Mouse (Mus musculus): ENCODE data around the gene Tmem39a. TPM values are rescaled to one million over a fixed set of nuclear protein-coding genes. Genes with fewer than 3 reads are reported as not detected.

Tmem39a gene
- polyA plus RNA-seq, 1 experiment: 165 TPM

DNA sequence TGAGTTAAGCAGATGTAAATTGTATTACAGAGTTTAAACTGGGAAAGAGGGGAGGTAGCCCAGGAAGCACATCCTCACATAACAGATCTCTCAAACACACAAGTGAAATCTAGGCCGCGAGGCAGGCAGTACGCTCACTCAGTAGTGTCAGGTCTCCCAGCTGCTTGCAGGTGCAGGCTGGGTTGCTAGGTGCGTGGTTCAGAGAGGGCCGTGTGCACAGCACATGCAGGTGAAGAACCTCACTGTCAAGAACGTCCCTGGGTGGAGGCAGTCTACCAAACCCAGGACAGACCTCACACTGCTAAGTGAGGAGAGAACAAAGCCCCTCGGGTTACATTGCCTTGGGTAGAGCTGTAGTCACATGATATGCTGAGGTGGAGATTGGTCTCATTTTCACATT lies 26.3 kb downstream of the Tmem39a start:
- Histone ChIP-seq H3K27me3 (ENCODE audit: control insufficient read depth, insufficient read depth, low read length, poor library complexity, severe bottlenecking) (no peaks in the 10 kb centered on the region), H3K27ac (ENCODE audit: insufficient read depth, low read length) (no peak overlapping the region)

DNA sequence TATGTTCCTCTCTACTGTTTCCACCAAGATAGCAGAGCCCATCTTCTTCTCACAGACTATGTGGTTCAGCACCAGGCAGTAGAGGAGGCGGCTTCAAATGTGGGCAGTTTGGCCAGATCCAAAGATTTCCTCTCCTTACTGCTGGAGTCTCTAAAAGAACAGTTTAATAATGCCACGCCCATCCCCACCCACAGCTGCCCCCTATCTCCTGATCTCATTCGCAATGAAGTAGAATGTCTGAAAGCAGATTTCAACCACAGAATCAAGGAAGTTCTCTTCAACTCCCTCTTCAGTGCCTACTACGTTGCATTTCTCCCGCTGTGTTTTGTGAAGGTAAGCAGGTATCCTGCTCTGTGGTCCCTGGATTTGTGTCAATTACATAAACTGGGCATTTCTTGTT lies 26.7 kb downstream of the Tmem39a start:
- H3K36me3 ChIP-seq (ENCODE audit: control insufficient read depth, insufficient read depth, low read length, poor library complexity, severe bottlenecking): peaks cover 89% of the 10 kb centered on the region
- TF ChIP-seq POLR2A (IDR thresholded peaks at IDR 0.05; ENCODE audit: insufficient read depth, low read length) (no peak), EP300 (IDR thresholded peaks at IDR 0.05; ENCODE audit: insufficient read depth, low read depth, low read length) (no peak), CTCF (IDR thresholded peaks at IDR 0.05; ENCODE audit: low read depth, low read length) (no peak)
- no peaks in the 10 kb centered on the region for H3K9me3 ChIP-seq (replicated peaks; ENCODE audit: control insufficient read depth, insufficient read depth, low read length, poor library complexity, severe bottlenecking)
- no peak overlapping the region for H3K27ac ChIP-seq (ENCODE audit: insufficient read depth, low read length)
- H3K9ac ChIP-seq (ENCODE audit: low read depth, poor library complexity, severe bottlenecking): no peak overlapping the region
- no peaks in the 10 kb centered on the region for H3K27me3 ChIP-seq (ENCODE audit: control insufficient read depth, insufficient read depth, low read length, poor library complexity, severe bottlenecking)
- H3K4me3 ChIP-seq (ENCODE audit: low read depth, low read length): no peak overlapping the region
- no peaks in the 10 kb centered on the region for H3K4me1 ChIP-seq (ENCODE audit: control insufficient read depth, insufficient read depth, low read length)

More for the DNA sequence above, 26.3 kb downstream of the Tmem39a start:
- no peak overlapping the region for H3K9ac ChIP-seq (ENCODE audit: low read depth, poor library complexity, severe bottlenecking)
- no peaks in the 10 kb centered on the region for H3K4me1 ChIP-seq (ENCODE audit: control insufficient read depth, insufficient read depth, low read length)
- peaks cover 88% of the 10 kb centered on the region for H3K36me3 ChIP-seq (ENCODE audit: control insufficient read depth, insufficient read depth, low read length, poor library complexity, severe bottlenecking)
- no peak overlapping the region for H3K4me3 ChIP-seq (ENCODE audit: low read depth, low read length)
- TF ChIP-seq CTCF (IDR thresholded peaks at IDR 0.05; ENCODE audit: low read depth, low read length): no peak
- no peak for TF ChIP-seq POLR2A (IDR thresholded peaks at IDR 0.05; ENCODE audit: insufficient read depth, low read length)
- TF ChIP-seq EP300 (IDR thresholded peaks at IDR 0.05; ENCODE audit: insufficient read depth, low read depth, low read length): no peak
- no peaks in the 10 kb centered on the region for H3K9me3 ChIP-seq (replicated peaks; ENCODE audit: control insufficient read depth, insufficient read depth, low read length, poor library complexity, severe bottlenecking)

DNA sequence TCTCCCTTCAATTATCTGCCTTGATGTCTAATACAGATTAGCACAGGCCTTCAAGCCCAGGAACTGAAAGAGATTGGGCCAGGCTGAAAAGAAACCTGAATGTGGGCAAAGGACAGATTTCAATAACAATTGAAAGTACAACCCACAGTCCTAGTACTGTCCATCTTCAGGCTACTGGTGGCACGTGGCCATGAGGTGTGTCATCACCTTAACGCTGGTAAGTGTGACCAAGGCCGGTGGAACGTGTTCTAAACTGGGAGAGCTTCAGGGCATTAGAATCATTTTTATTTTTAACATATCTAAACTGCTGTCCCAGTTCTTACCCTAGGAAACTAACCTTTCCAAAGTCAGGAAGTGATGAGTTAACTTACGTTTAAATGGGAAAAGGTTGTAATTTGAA lies 28.7 kb downstream of the Tmem39a start:
- H3K4me3 ChIP-seq (ENCODE audit: low read depth, low read length): no peak overlapping the region
- no peak overlapping the region for H3K27ac ChIP-seq (ENCODE audit: insufficient read depth, low read length)
- H3K27me3 ChIP-seq (ENCODE audit: control insufficient read depth, insufficient read depth, low read length, poor library complexity, severe bottlenecking): no peaks in the 10 kb centered on the region
- H3K9ac ChIP-seq (ENCODE audit: low read depth, poor library complexity, severe bottlenecking): no peak overlapping the region
- no peaks in the 10 kb centered on the region for H3K4me1 ChIP-seq (ENCODE audit: control insufficient read depth, insufficient read depth, low read length)
- TF ChIP-seq POLR2A (IDR thresholded peaks at IDR 0.05; ENCODE audit: insufficient read depth, low read length) (no peak), EP300 (IDR thresholded peaks at IDR 0.05; ENCODE audit: insufficient read depth, low read depth, low read length) (no peak), CTCF (IDR thresholded peaks at IDR 0.05; ENCODE audit: low read depth, low read length) (no peak)
- no peaks in the 10 kb centered on the region for H3K9me3 ChIP-seq (replicated peaks; ENCODE audit: control insufficient read depth, insufficient read depth, low read length, poor library complexity, severe bottlenecking)
- H3K36me3 ChIP-seq (ENCODE audit: control insufficient read depth, insufficient read depth, low read length, poor library complexity, severe bottlenecking): peaks cover 89% of the 10 kb centered on the region

DNA sequence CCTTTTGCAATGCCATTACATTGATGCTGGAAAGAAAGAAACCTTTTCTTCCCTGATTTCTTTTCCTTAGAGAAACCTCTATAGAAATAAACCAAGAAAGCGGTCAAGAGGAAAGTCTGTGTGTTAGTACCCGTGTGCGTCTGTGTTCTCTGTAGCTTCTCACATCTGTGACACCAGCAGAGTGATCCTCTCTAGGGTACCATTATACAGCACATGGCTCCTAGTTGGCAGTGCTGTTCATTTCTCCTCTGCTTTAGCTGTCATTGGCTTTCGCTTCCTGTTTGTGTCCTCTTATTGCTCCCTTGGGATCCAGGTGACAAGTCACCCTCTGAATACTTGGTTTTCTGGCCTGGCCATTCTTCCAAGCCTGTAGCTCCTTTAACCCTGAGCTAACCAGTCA lies 29.1 kb downstream of the Tmem39a start:
- peaks cover 89% of the 10 kb centered on the region for H3K36me3 ChIP-seq (ENCODE audit: control insufficient read depth, insufficient read depth, low read length, poor library complexity, severe bottlenecking)
- H3K4me3 ChIP-seq (ENCODE audit: low read depth, low read length): no peak overlapping the region
- no peak overlapping the region for H3K27ac ChIP-seq (ENCODE audit: insufficient read depth, low read length)
- H3K4me1 ChIP-seq (ENCODE audit: control insufficient read depth, insufficient read depth, low read length): no peaks in the 10 kb centered on the region
- no peak overlapping the region for H3K9ac ChIP-seq (ENCODE audit: low read depth, poor library complexity, severe bottlenecking)
- H3K9me3 ChIP-seq (replicated peaks; ENCODE audit: control insufficient read depth, insufficient read depth, low read length, poor library complexity, severe bottlenecking): no peaks in the 10 kb centered on the region
- H3K27me3 ChIP-seq (ENCODE audit: control insufficient read depth, insufficient read depth, low read length, poor library complexity, severe bottlenecking): no peaks in the 10 kb centered on the region
- no peak for TF ChIP-seq CTCF (IDR thresholded peaks at IDR 0.05; ENCODE audit: low read depth, low read length)
- no peak for TF ChIP-seq EP300 (IDR thresholded peaks at IDR 0.05; ENCODE audit: insufficient read depth, low read depth, low read length)
- TF ChIP-seq POLR2A (IDR thresholded peaks at IDR 0.05; ENCODE audit: insufficient read depth, low read length): no peak

DNA sequence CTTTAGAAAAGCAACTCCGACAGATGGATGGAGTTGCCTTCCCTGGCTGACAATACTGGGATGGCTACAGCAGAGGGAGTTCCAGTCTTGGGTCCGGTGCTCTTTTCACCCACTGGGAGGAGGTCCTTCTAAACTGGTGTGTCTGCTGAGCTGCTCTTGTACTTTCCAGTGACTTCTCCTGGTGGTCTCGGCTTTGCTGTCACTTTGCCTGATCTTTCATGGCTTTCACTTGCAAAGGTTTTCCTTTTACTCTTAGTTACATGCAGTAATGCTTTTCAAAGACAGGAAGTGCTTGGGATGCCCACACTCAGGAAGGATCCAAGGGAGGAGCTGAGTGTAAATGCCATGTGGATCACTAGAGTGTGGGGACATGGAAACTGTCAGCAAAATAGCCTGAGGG lies 33.0 kb downstream of the Tmem39a start:
- no peaks in the 10 kb centered on the region for H3K27me3 ChIP-seq (ENCODE audit: control insufficient read depth, insufficient read depth, low read length, poor library complexity, severe bottlenecking)
- H3K4me1 ChIP-seq (ENCODE audit: control insufficient read depth, insufficient read depth, low read length): no peaks in the 10 kb centered on the region
- H3K27ac ChIP-seq (ENCODE audit: insufficient read depth, low read length): no peak overlapping the region
- no peak for TF ChIP-seq CTCF (IDR thresholded peaks at IDR 0.05; ENCODE audit: low read depth, low read length)
- TF ChIP-seq EP300 (IDR thresholded peaks at IDR 0.05; ENCODE audit: insufficient read depth, low read depth, low read length): no peak
- TF ChIP-seq POLR2A (IDR thresholded peaks at IDR 0.05; ENCODE audit: insufficient read depth, low read length): no peak
- no peak overlapping the region for H3K9ac ChIP-seq (ENCODE audit: low read depth, poor library complexity, severe bottlenecking)
- peaks cover 54% of the 10 kb centered on the region for H3K36me3 ChIP-seq (ENCODE audit: control insufficient read depth, insufficient read depth, low read length, poor library complexity, severe bottlenecking)
- no peak overlapping the region for H3K4me3 ChIP-seq (ENCODE audit: low read depth, low read length)
- no peaks in the 10 kb centered on the region for H3K9me3 ChIP-seq (replicated peaks; ENCODE audit: control insufficient read depth, insufficient read depth, low read length, poor library complexity, severe bottlenecking)

DNA sequence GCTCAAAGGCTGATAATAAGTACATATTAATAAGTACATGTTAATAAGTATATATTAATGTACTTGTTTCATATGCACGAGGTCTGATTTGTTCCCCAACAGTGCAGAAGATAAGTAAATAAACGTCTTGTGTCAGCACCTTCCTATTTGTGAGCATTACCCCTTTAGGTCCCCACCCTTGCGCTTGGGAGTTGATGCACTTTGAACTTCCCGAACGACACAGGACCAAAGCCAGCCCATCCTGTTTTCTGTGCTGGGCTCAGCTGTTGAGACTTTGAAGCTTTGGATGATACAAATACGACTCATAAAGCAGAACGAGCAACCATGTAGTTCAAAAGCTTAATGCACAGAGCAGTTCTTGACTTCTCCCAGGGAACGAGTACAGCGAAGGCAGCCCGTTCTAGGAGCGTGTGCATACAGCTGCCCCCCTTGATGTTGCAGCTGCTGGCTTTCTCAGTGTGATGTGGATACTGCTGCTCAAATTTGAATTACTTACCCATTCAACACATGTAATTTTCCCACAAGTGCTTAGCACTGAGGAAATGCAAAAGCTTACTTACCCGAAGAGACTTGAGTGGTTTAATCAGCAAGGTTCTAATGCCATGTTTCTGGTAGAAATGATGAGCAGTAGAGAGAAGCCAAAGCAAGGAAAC lies 33.7 kb downstream of the Tmem39a start:
- H3K9me3 ChIP-seq (replicated peaks; ENCODE audit: control insufficient read depth, insufficient read depth, low read length, poor library complexity, severe bottlenecking): no peaks in the 10 kb centered on the region
- H3K27me3 ChIP-seq (ENCODE audit: control insufficient read depth, insufficient read depth, low read length, poor library complexity, severe bottlenecking): no peaks in the 10 kb centered on the region
- H3K36me3 ChIP-seq (ENCODE audit: control insufficient read depth, insufficient read depth, low read length, poor library complexity, severe bottlenecking): peaks cover 49% of the 10 kb centered on the region
- no peak overlapping the region for H3K4me3 ChIP-seq (ENCODE audit: low read depth, low read length)
- TF ChIP-seq CTCF (IDR thresholded peaks at IDR 0.05; ENCODE audit: low read depth, low read length): no peak
- TF ChIP-seq POLR2A (IDR thresholded peaks at IDR 0.05; ENCODE audit: insufficient read depth, low read length): no peak
- TF ChIP-seq EP300 (IDR thresholded peaks at IDR 0.05; ENCODE audit: insufficient read depth, low read depth, low read length): no peak
- H3K4me1 ChIP-seq (ENCODE audit: control insufficient read depth, insufficient read depth, low read length): no peaks in the 10 kb centered on the region
- no peak overlapping the region for H3K27ac ChIP-seq (ENCODE audit: insufficient read depth, low read length)
- no peak overlapping the region for H3K9ac ChIP-seq (ENCODE audit: low read depth, poor library complexity, severe bottlenecking)
